Mouse (Mus musculus): ENCODE results near the gene Tnrc6c.

DNA sequence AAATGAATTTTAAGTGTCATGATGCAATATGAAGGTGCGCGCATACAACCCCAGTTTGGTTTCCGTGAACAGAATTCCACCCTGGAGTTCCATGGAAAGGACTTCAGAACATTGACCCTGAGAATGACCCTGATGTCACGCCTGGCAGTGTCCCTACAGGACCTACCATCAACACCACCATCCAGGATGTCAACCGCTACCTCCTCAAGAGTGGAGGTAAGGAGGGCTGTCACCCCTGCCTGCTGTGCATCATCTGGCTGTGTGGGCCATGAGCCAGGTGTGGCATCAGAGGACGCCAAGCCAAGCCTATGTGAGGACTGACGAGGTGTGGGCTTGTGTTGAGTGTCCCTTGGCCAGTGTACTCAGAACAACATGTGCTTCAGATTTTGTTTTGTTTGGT is 101.8 kb downstream of the Tnrc6c start:
- TF ChIP-seq CTCF (IDR thresholded peaks at IDR 0.05) (no peak), POLR2A (IDR thresholded peaks at IDR 0.05; ENCODE audit: insufficient read depth, low read depth, low read length) (no peak), EP300 (IDR thresholded peaks at IDR 0.05; ENCODE audit: insufficient read depth, low read depth, low read length) (no peak)

Data from heart, adult 2 months (tissue).